Mouse (Mus musculus): Measurements from ENCODE around the gene Vps25.

DNA sequence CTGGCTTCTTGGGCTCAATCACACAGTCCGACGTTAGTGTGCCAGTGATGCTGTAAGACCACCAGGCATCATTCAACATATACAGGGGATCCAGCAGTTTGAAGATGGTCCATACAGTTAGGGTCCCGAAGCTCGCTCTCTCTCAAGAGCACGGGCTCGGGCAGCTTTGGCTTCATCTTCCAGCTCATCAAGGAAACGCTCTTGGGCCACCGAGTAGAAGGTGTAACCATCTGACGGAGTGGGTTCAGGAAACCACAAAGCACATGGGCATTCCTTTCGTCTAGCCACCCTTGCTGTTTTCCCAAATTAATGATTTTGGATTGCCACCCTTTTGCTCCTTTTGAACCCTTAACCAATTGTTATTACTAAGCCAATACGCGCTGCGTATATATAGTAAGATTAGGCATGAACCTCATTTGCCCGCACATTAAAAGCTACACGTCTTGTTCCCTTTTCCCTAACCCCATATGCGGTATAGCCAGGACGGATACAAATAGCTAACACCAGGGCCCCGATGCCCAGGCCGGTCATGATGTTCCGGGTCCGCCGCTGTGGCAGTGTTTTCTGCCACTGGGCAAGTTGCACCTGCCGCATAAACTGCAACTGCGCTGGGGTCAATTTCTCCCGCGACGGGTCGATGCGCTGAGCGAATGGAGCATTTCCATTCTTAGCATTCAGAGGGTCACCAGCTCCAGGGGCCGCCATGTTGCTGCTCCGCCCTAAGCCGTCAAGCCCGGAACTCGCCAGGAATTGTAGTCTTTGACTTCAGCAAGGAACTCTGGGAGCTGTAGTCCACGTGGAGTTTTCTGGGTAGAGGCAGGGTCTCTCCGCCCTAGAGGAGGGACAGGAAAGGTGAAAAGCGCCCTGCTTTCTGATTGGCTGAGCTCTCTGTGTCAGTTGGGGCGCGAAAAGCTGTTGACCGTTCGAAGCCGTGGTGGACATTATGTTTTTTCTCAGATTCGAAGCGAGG lies 25.0 kb downstream of the Vps25 start, which contains the start of the genes Cntd1 and Coa3:
- TF ChIP-seq POLR2A (IDR thresholded peaks at IDR 0.05; ENCODE audit: control insufficient read depth, extremely low read depth, insufficient read depth, low read length, poor library complexity): peak; percentile 44; the same call in 1 of the 2 replicates
- TF ChIP-seq CTCF (IDR thresholded peaks at IDR 0.05; ENCODE audit: borderline replicate concordance, control insufficient read depth, extremely low read depth, insufficient read depth, low read length, poor library complexity): peak; percentile 38; the same call in 1 of the 2 replicates
